22 mouse cellular contexts compared by ENCODE assay signal in genomic region chr13:52554722-52555121, GRCm38 (mm10). TPM values are rescaled to one million over a fixed set of nuclear protein-coding genes. Genes with fewer than 3 reads are reported as not detected.
DNase-seq lines count a peak whose midpoint lies in the region; ATAC-seq lines count a peak whose summit lies in the region.
"Had no signal": no experiment of that assay in that cellular context is flagged by ENCODE, and none has a peak within 500 bp of the region (broad histone marks: within the 10 kb centered on the region; RNA-seq: fewer than 3 reads in every experiment).

No protein-coding gene starts in this region.

- DNase-seq in frontal cortex, postnatal 14 days (ENCODE audit: low spot score in 2 of 2) = no peak
- peak; percentile 30 for DNase-seq in heart, adult 11 months
- no peak for DNase-seq in heart, adult 9 months (ENCODE audit: low spot score in 2 of 2)
- peak; percentile 24 for DNase-seq in right cerebral cortex, adult 18-20 months
- no peak for DNase-seq in right cerebral cortex, adult 2 months (ENCODE audit: low spot score in 2 of 2)
- peak; percentile 56 for DNase-seq in brain, adult 2 months (ENCODE audit: low read depth, low spot score)
- DNase-seq in layer of hippocampus, adult 8-10 months (ENCODE audit: low spot score in 2 of 2) = no peak
- DNase-seq: adrenal gland, adult 2 months; adrenal gland, adult 8-10 months; adrenal gland, postnatal 10 days; adrenal gland, postnatal 14 days; adrenal gland, postnatal 25 days; adrenal gland, postnatal 36 days; B cell, adult 2 months; cerebellum, adult 11 months; cerebellum, adult 11-12 months; cerebellum, adult 18-20 months had no signal

- ATAC-seq in frontal cortex, adult (ENCODE audit: low TSS enrichment) = peak; percentile 80
- ATAC-seq: activated CD4-positive, CD25-positive, alpha-beta regulatory T cell, adult 4 months; CD4-positive, CD25-positive, alpha-beta regulatory T cell, adult 4 months; Patski had no signal

RNA-seq across cellular contexts. Expression of gene Diras2, which starts 23.6 kb away (rescaled TPM):
- 100 to 1,000 TPM; 159 to 171 (median 164) TPM for total RNA-seq in layer of hippocampus, adult 8-10 months (2022)
- total RNA-seq: MEL had no signal

RNA-seq across cellular contexts. Expression of gene Syk, which starts 28.3 kb away (rescaled TPM):
- total RNA-seq in layer of hippocampus, adult 8-10 months (2022) = 1 to 10 TPM; 3.5 to 5.8 (median 4.2) TPM

Comparison
In these comparisons a context has a peak if more than half of its experiments do, and no peak if none do; other contexts are left out.
1. DNase-seq: peak in heart, adult 11 months (single experiment), right cerebral cortex, adult 18-20 months (single experiment) and brain, adult 2 months (single experiment); none in frontal cortex, postnatal 14 days (0 of 2), heart, adult 9 months (0 of 2), right cerebral cortex, adult 2 months (0 of 2) and layer of hippocampus, adult 8-10 months (0 of 2).